10 mouse cellular contexts compared by ENCODE assay signal in the genomic region with DNA sequence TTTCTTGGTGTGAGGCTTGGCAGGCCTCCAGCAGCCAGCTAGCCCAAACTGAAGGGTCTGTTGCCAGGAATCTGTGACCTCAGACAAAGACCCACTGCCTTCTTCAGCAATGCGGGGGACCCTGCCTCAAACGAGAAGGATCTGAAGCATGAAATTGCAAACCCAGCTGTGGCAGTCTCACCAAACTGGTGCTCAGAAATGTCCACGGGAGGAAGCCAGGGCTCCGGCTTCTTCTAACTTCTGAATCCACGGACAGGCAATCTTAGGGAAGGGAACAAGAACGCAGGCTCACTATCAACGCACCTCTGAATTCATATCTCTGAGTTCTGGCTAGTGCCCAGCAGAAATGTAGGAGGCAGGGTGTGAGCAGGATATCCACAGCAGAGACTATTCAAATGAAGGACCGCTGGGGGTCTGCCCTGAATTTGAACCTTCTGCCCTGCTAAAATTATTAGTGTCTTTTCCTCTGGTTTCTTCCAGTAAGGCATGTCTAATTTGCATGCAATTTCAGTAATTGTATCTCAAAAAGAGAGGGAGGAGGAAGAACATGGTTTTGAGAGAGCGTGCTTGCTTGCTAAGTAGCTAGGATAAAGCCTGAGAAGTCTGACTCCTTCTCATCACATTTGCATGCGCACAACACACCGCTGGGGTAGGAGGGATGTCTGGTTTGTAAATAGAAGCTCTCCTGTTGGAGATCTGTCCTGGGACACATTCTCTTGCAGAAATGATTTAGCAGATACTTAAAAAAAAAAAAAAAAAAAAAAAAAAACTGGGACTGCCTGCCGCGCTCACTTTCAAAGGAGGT. TPM values are rescaled to one million over a fixed set of nuclear protein-coding genes. Genes with fewer than 3 reads are reported as not detected.
A peak's percentile ranks its signal among the peaks of the same experiment; 100 is the strongest.
DNase-seq lines count a peak whose midpoint lies in the region; ATAC-seq and TF ChIP-seq lines count a peak whose summit lies in the region.
"Had no signal": no experiment of that assay in that cellular context is flagged by ENCODE, and none has a peak within 500 bp of the region (broad histone marks: within the 10 kb centered on the region; RNA-seq: fewer than 3 reads in every experiment).

No protein-coding gene starts in this region.

- 35% methylated on average over 13 of the region's 13 CpGs for WGBS in lung, embryonic 14.5 days
- WGBS in forebrain, postnatal 0 days = 9% methylated on average over 13 of the region's 13 CpGs
- WGBS in midbrain, embryonic 11.5 days = 27% methylated on average over 13 of the region's 13 CpGs

- 0 out of 2 replicates have a peak overlapping the region, but pooled peaks have one; percentile 1 for H3K4me2 ChIP-seq in lung, embryonic 14.5 days
- peak overlapping the region; percentile 34 for H3K4me2 ChIP-seq in forebrain, postnatal 0 days (ENCODE audit: low read depth)
- peak overlapping the region; percentile 4; the same call in 1 of the 2 replicates for H3K4me2 ChIP-seq in midbrain, embryonic 11.5 days

- H3K4me1 ChIP-seq in lung, embryonic 14.5 days (ENCODE audit: insufficient read depth) = peaks cover 10% of the 10 kb centered on the region
- H3K4me1 ChIP-seq in forebrain, postnatal 0 days (ENCODE audit: insufficient read depth) = peaks cover 9% of the 10 kb centered on the region
- peaks cover 16% of the 10 kb centered on the region for H3K4me1 ChIP-seq in midbrain, embryonic 11.5 days (ENCODE audit: control insufficient read depth, insufficient read depth, low read length)

- no peaks in the 10 kb centered on the region for H3K9me3 ChIP-seq in lung, embryonic 14.5 days (ENCODE audit: low read depth, low read length)
- H3K9me3 ChIP-seq in forebrain, postnatal 0 days (ENCODE audit: low read length) = no peaks in the 10 kb centered on the region
- no peaks in the 10 kb centered on the region for H3K9me3 ChIP-seq in midbrain, embryonic 11.5 days (ENCODE audit: control insufficient read depth, low read length)

- DNase-seq in lung, embryonic 14.5 days = no peak
- no peak for DNase-seq in lung, postnatal 14 days
- peak; percentile 39 for DNase-seq in forebrain, postnatal 0 days
- no peak for DNase-seq in midbrain, embryonic 11.5 days (ENCODE audit: low spot score, missing footprints)
- DNase-seq in Muller cell, postnatal 12 days (ENCODE audit: inconsistent ontology term) = no peak
- no peak for DNase-seq in right cerebral cortex, postnatal 14 days
- no peak for DNase-seq in cerebellum, adult 11 months
- DNase-seq: adrenal gland, postnatal 25 days; kidney, adult 11 months had no signal

- no peak for ATAC-seq in lung, embryonic 14.5 days (ENCODE audit: insufficient read depth)
- peak; percentile 73; the same call in 1 of the 2 replicates for ATAC-seq in forebrain, postnatal 0 days
- ATAC-seq in midbrain, embryonic 11.5 days (ENCODE audit: low FRiP score) = peak; percentile 70

- H3K9ac ChIP-seq in lung, embryonic 14.5 days = no peak overlapping the region
- H3K9ac ChIP-seq in forebrain, postnatal 0 days = peak overlapping the region; percentile 18; the same call in 1 of the 2 replicates
- H3K9ac ChIP-seq in midbrain, embryonic 11.5 days (ENCODE audit: low read length) = no peak overlapping the region

- TF ChIP-seq CTCF in lung, embryonic 14.5 days (IDR thresholded peaks at IDR 0.05; ENCODE audit: low read depth) = no peak
- no peak for TF ChIP-seq CTCF in forebrain, postnatal 0 days (IDR thresholded peaks at IDR 0.05; ENCODE audit: low read depth)

- no peak overlapping the region for H3K4me3 ChIP-seq in lung, embryonic 14.5 days (ENCODE audit: low read depth, low read length)
- peak overlapping the region; percentile 9; the same call in 1 of the 2 replicates for H3K4me3 ChIP-seq in forebrain, postnatal 0 days (ENCODE audit: low read depth, low read length)
- no peak overlapping the region for H3K4me3 ChIP-seq in midbrain, embryonic 11.5 days (ENCODE audit: low read depth, low read length)

- H3K36me3 ChIP-seq in lung, embryonic 14.5 days (ENCODE audit: insufficient read depth) = no peaks in the 10 kb centered on the region
- H3K36me3 ChIP-seq in forebrain, postnatal 0 days (ENCODE audit: insufficient read depth) = no peaks in the 10 kb centered on the region
- no peaks in the 10 kb centered on the region for H3K36me3 ChIP-seq in midbrain, embryonic 11.5 days (ENCODE audit: control insufficient read depth, insufficient read depth, low read length)

- H3K27ac ChIP-seq in lung, embryonic 14.5 days (ENCODE audit: low read depth) = no peak overlapping the region
- H3K27ac ChIP-seq in forebrain, postnatal 0 days (ENCODE audit: low read depth, low read length) = peak overlapping the region; percentile 50; the same call in 1 of the 2 replicates
- H3K27ac ChIP-seq in midbrain, embryonic 11.5 days (ENCODE audit: low read depth, low read length) = peak overlapping the region; percentile 73

- H3K27me3 ChIP-seq in lung, embryonic 14.5 days (ENCODE audit: insufficient read depth, low read length) = no peaks in the 10 kb centered on the region
- H3K27me3 ChIP-seq in forebrain, postnatal 0 days (ENCODE audit: insufficient read depth, low read length) = no peaks in the 10 kb centered on the region; the same call in 1 of the 2 replicates
- H3K27me3 ChIP-seq in midbrain, embryonic 11.5 days (ENCODE audit: control insufficient read depth, insufficient read depth, low read length) = no peaks in the 10 kb centered on the region; the same call in 1 of the 2 replicates

RNA-seq across cellular contexts. Expression of a gene that starts 51.5 kb away (rescaled TPM):
- polyA plus RNA-seq in lung, embryonic 14.5 days (2014; fragmentation: Nextera tagmentation; extraction: Ambion mirVana) = 31.0 and 32.1 TPM in 2 replicates
- 23.5 and 40.9 TPM in 2 replicates for total RNA-seq in forebrain, postnatal 0 days (2014; rRNA removed)
- 22.4 and 23.1 TPM in 2 replicates for polyA plus RNA-seq in forebrain, postnatal 0 days (2015; fragmentation: Nextera tagmentation; extraction: Ambion mirVana)
- polyA plus RNA-seq in midbrain, embryonic 11.5 days (2014; fragmentation: Nextera tagmentation; extraction: Ambion mirVana) = 87.2 and 103 TPM in 2 replicates
- total RNA-seq: granulocyte monocyte progenitor cell, adult 5-6 weeks had no signal
